Comparison of ENCODE assay signal across 14 mouse cellular contexts in genomic region chr8:3682435-3682834, GRCm38 (mm10). TPM values are rescaled to one million over a fixed set of nuclear protein-coding genes. Genes with fewer than 3 reads are reported as not detected.
DNase-seq lines count a peak whose midpoint lies in the region.
"Had no signal": no experiment of that assay in that cellular context is flagged by ENCODE, and none has a peak within 500 bp of the region (broad histone marks: within the 10 kb centered on the region; RNA-seq: fewer than 3 reads in every experiment).

No protein-coding gene starts in this region.

- peak; percentile 80 to 84 for DNase-seq in cerebellum, postnatal 10 days
- DNase-seq in cerebellum, adult 9-11 months = no peak
- peak; percentile 75 for DNase-seq in left cerebral cortex, postnatal 4 days
- no peak for DNase-seq in left cerebral cortex, postnatal 14 days (ENCODE audit: low spot score in 2 of 2)
- peak; percentile 38 for DNase-seq in brain, adult 2 months (ENCODE audit: low read depth, low spot score)
- peak; percentile 63 to 68 for DNase-seq in cerebellum, postnatal 14 days
- DNase-seq in thymus, postnatal 36 days = no peak
- DNase-seq: adrenal gland, adult 2 months; adrenal gland, postnatal 25 days; heart, adult 18-20 months; heart, postnatal 10 days had no signal

- intact Hi-C loops in left cerebral cortex, postnatal 4 days (cut with DNase I) = no loop called here
- intact Hi-C loops in left cerebral cortex, postnatal 14 days (cut with DNase I) = no loop called here

RNA-seq across cellular contexts. Expression of gene Trappc5, which starts 6.3 kb away (rescaled TPM):
- 10 to 100 TPM; 34.4 to 37.0 TPM for total RNA-seq in left cerebral cortex, postnatal 4 days (2021)
- 10 to 100 TPM; 27.5 to 28.6 TPM for total RNA-seq in left cerebral cortex, postnatal 14 days (2021)

RNA-seq across cellular contexts. Expression of gene Fcor, which starts 10.3 kb away (rescaled TPM):
- total RNA-seq in left cerebral cortex, postnatal 4 days (2021) = 10 to 100 TPM; 13.6 to 14.1 TPM
- total RNA-seq in left cerebral cortex, postnatal 14 days (2021) = 10 to 100 TPM; 16.3 to 18.6 TPM
- total RNA-seq: gastrocnemius, postnatal 36 days; hematopoietic stem cell, adult 5-6 weeks had no signal

RNA-seq across cellular contexts. Expression of gene Fcer2a, which starts 11.5 kb away (rescaled TPM):
- total RNA-seq in left cerebral cortex, postnatal 4 days (2021) = not detected
- total RNA-seq in left cerebral cortex, postnatal 14 days (2021) = not detected
- total RNA-seq: gastrocnemius, adult 8-10 months; gastrocnemius, postnatal 36 days; hematopoietic stem cell, adult 5-6 weeks had no signal

RNA-seq across cellular contexts. Expression of gene Mcemp1, which starts 16.9 kb away (rescaled TPM):
- total RNA-seq in left cerebral cortex, postnatal 4 days (2021) = under 1 TPM; 0.38 to 0.42 TPM
- total RNA-seq in left cerebral cortex, postnatal 14 days (2021) = under 1 TPM in 1 of 2 experiments, not detected in 1; 0.24 TPM
- total RNA-seq: gastrocnemius, adult 8-10 months; gastrocnemius, postnatal 36 days had no signal

RNA-seq across cellular contexts. Expression of gene Retn, which starts 26.9 kb away (rescaled TPM):
- under 1 TPM; 0.76 to 0.91 TPM for total RNA-seq in left cerebral cortex, postnatal 4 days (2021)
- total RNA-seq in left cerebral cortex, postnatal 14 days (2021) = under 1 TPM; 0.42 to 0.53 TPM
- total RNA-seq: hematopoietic stem cell, adult 5-6 weeks had no signal

Comparison
In these comparisons a context has a peak if more than half of its experiments do, and no peak if none do; other contexts are left out.
1. DNase-seq: peak in cerebellum, postnatal 10 days (2 of 2), left cerebral cortex, postnatal 4 days (single experiment), brain, adult 2 months (single experiment) and cerebellum, postnatal 14 days (2 of 2); none in cerebellum, adult 9-11 months (single experiment), left cerebral cortex, postnatal 14 days (0 of 2) and thymus, postnatal 36 days (0 of 2).